Mouse (Mus musculus) lung, adult 18-20 months (tissue): ENCODE results near the gene Gnmt.

Experiments used
- DNase-seq, 2 experiments: peaks; one replicate each; pipeline ENCODE4 v3.0.0; 2022; ENCODE audit warnings: mixed read lengths in 2 of 2

Gene Gnmt

DNA sequence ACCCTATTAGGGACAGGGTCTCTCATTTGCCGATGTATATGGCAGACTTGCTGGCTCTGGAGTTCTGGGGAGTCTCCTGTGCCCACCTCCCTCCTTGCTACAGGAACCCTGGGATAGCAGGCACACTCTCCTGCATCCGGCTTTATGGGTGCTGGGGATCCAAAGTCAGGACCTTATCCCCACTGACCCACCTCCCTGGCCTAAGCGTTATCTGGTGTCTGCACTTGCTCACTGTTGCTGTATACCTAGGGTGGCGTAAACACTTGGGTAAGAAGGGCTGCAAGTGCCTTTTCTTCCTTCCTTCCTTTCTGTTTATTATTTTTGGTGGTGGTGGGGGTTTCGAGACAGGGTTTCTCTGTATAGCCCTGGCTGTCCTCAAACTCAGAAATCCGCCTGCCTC is 12.3 kb upstream of the Gnmt start:
- no peak for DNase-seq

DNA sequence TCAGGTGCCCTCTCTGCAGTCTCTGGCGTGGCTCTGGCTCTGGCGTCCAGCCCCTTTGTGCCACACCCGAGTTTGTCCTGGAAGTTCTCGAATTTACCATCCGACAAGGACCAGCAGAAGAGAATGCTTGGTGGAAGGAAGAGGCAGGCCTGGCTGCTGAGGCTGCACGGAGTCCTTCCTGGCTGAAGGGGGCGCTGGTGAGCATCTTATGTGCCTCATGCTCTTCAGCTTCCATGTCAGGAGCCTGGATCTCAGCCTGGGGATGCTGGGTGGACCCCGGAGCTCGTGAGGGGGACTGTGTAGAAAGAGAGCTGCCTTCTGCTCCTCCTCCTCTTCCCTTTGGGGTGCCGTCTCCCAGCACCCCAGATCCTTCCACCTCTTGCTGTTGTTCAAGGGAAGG is 7.2 kb upstream of the Gnmt start:
- DNase-seq = peak; percentile 19 to 32

DNA sequence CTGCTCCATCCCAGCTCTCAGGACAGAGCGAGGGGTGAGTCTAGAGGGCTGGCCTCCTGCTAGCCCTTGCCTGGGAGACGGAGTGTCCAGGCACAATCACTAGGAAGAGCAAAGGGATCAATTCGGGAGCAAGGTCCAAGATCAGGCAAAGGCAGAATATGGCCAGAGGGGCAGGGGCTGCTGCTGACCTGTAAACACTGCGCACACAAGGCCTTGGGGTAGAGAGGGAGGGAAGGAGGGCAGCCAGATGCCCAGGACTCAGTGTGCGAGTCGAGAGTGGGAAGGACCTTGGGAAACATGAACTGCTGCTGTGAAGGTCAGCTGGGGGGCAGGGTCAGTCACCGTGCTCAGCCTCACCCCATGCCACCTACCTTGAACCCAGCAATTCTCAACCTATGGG is 6.3 kb upstream of the Gnmt start:
- no peak for DNase-seq

DNA sequence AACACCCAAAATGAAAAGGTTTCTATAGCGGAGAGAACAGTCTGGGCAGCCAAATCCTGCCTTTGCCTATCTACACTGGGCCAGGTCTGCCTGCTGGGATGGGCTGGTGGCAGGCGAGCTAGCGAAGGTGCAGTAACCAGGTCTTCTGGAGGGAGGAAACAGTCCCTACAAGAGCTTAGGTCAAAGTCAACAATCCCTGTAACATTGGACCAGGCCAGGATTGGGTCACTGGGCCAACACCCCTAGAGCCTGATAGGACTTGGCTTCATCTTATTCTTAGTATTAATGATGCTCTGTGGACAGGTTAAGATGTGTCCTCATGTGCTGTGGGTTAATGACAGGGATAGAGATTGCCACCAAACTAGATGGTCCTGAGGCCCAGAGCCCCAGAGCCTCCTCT is 5.1 kb upstream of the Gnmt start:
- DNase-seq = no peak

DNA sequence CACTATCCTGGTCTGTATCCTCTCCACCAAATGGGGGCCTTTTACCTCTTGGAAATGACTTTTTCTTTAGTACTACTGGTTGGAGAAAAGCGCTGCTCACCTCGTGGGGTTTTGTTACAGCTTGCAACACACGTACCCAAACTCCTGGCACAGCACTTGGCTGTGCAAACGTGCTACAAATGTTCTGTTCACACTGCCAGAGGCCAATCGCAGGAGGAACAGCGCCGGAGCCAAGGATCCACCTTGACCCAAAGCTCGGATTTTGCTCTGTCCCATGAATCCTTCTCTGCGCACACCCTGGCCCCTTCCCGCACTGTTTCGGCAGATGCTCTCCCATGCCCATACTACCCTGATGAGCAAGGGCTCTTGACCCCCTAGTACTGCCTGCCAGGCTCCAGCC is 472 bp downstream of the Gnmt start:
- DNase-seq = peak in 1 of 2 experiments; percentile 10

DNA sequence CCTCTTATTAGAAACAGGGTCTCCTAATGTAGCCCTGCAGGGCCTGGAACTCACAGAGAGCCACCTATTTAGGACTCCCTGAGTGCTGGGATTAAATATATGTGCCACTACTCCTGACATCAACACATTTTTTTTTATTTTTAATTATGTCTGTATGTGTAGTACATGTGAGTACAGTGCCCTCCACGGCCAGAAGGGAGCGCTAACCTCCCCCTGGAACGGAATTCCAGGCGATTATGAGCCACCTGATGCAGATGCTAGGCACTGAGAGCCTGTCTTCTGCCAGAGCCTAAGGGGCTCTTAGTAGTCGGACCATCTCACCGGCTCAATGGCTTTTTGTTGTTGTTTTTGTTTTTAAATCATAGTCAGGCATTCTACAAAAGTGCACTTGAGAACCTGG is 947 bp downstream of the Gnmt start:
- peak; percentile 32 to 58 for DNase-seq

DNA sequence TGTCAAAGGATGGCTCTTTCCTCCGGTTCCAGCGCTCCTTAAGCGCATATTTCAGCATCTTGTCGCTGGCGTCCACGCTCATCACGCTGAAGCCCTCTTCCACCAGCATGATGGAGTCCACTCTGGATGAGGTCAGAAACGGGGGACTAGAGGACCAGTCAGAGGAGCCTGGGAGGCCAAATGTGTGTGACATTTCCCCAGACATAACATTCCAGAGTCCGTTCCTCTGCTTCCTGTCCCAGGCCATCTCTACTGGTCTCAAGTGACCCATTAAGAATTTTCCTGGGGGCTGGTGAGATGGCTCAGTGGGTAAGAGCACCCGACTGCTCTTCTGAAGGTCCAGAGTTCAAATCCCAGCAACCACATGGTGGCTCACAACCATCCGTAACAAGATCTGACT is 1.7 kb downstream of the Gnmt start:
- DNase-seq = no peak

DNA sequence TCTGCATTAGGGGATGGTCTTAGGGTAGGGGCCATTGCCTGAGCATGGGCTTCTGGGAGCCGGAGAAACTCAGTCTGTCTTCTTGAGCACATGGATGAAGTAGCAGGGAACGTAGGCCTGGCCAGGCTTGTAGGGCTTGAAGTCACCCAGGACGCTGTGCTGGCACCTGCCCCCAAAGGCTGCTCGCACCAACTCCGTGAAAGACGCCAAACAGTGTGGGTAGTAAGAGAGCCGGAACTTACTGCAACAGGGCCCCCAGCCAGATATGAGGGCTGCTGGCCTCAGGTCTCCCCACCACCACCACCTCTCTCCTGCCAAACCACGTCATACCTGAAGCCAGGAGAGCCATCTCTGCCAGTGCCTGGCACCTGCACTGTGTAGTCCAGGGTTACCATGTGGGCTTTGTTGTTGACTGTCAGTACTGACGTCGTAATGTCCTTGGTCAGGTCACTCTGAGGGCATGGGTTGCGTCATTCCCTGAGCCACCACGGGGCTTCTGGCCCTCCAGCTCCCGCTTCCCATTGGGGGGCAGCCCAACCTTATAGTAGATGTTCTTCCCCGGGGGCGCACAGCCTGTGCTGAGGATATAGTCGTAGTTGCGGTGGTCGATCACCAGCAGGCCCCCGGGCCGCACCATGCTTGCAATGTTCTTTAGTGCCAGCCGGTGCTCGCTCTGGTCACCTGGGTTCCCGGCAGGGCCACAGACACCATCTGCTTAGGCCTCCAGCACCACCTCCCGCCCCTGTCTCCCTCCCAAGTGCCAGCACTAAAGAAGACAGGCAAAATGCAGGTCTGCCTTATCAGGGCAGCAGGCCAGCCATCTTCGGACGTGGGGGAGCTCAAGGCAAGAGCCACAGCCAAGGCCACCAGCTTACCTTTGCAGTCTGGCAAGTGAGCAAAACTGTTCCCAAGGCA is 3.0 kb downstream of the Gnmt start:
- DNase-seq = no peak

DNA sequence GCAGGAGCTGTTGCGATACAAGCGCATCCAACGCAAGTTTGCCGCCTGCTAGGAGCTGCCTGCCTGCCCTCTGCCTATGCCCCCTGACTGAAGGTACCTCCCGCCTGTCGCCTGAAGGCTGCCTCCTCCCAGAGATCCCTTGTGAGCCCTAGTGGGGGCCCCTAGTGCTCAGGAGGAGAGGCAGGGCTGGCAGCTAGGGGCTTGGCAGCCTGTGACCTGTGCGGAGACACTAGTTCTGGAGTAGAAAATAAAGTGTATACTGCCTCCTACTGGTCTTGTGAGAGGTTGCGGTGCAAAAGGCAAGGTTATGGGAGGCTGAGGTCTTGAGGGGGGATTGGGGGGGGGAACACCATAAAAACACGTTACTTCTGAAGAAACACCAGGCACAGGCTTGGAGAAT is 3.7 kb downstream of the Gnmt start:
- DNase-seq = peak in 1 of 2 experiments; percentile 27

DNA sequence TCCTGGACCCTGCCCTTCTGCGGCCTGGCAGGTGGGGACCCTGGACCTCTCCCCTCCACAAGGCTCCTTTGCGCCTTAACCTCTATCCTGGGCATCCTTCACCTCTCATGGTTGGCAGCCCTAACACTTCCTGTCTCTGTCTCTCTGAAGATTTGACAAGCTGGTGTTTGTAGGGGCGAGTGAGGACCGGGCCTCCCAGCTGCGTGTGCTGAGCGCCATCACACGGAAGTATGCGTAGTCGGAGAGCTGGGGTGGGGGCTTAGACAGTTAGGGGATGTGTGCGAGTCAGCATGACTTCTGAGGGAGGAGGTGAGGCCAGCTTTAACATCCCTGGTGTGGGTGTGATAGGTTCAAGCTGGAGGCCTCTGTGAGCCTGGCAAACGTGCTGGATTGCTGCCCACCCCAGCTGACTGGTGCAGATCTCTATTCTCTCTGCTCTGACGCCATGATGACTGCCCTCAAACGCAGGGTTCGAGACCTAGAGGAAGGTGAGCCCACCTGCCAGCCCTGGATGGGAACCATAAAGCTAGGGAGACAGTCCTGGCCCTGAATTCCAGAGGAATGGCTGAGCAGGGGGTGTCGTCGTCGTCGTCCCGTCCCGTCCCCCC is 4.4 kb downstream of the Gnmt start:
- no peak for DNase-seq

DNA sequence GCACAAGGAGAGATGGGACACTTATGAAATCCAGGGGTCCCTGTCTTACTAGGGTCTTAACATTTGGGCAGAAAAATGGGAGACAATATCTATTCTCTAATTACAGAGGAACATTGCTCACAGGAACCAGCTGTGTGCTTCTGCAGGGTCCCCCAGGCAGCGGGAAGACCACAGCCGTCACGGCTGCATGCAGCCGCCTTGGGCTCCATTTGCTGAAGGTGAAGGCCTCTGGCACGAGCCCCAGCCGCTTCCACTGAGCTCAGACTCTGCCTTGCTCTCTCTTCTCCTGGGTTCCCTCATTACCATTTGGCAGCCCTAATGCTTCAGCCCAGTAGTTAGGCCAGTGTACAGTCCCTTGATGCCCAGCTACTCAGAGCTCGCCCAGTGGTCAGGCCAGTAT is 7.9 kb downstream of the Gnmt start:
- no peak for DNase-seq

DNA sequence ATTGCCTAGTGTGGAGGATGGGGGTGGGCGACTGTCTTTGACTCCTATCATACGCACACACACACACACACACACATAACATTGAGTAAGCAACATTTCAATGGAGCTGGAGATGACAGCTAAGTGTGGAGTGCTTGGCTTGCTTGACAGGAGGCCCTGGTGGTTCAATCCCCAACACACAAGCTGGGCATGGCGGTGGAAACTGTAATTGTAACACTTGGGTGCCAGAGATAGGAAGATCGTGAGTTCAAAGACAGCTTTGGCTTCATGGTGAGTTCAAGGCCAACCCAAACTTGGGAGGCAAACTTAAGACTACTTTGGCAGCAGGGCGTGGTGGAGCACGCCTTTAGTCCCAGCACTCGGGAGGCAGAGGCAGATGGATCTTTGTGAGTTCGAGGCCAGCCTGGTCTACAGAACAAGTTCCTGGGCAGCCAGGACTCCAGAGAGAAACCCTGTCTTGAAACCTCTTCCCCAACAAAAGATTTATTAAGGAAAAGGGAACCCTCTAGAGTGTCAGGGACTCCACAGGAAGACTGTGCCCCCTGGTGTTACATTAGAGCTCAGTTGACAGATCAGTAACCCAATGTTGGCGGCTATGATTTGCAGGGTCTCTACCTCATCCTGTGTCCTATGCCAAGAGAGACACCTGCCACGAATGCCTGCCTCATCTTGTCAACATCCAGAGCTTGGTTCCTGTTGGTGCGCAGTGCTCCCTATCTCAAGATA is 14.0 kb downstream of the Gnmt start:
- DNase-seq = no peak

DNA sequence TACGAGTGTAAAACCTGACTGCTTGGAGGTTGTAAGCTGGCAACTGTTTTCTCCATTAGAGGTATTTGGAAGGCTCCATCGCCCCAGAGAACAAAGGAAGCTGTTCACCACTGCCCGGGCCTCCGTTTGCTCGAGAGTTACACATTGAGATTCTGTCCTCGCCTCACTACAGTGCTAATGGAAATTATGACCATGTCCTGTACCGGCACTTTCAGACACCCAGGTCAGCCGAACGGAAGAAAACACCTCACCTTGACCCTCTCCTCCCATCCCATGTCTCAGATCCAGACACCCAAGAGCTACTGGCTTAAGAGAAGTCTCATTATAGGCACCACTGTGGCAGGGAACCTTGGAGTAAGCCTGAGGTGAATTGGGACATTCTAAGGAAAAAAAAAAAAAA is 15.1 kb downstream of the Gnmt start:
- no peak for DNase-seq

DNA sequence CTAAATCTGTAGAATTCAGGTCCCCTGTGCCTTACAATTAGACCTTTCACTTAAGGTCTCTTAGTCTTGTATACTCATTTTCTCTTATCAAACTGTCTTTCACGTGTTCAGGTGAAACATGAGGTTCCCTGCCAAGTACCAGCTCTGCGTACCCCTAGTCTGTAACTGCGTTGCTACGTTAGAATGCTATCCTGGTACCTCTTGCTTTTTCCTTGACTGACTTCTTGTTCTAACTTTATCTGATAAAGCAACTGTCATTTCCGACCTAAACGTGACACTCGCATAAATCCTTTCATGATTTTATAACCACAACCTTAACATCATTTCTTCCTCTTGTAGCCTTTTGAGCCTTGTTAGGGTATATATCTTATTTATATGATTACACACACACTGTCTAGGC is 16.5 kb downstream of the Gnmt start:
- DNase-seq = no peak

DNA sequence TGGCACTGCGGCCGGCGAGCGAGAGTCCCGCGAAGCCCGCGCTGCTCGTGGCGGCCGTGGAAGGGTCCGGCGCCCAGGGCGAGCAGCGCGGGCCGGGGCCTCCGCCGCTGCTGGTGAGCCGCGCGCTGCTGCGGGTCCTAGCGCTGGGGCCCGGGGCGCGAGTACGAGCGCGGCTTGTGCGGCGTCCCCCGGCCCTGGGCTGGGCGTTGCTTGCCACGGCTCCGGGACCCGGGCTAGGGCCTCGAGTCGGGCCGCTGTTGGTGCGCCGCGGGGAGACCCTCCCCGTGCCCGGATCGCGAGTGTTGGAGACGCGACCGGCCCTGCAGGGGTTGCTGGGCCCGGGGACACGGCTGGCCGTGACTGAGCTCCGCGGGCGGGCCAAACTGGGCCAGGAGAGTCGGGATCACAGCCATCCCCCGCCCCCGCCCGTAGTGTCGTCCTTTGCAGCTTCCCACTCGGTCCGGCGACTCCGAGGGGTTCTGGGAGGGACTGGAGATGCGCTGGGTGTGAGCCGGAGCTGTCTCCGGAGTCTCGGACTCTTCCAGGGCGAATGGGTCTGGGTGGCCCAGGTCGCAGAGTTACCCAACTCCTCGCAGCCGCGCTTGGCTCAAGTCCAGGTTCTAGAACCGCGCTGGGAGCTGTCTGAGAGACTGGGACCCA is 17.2 kb downstream of the Gnmt start:
- peak; percentile 39 to 53 for DNase-seq

DNA sequence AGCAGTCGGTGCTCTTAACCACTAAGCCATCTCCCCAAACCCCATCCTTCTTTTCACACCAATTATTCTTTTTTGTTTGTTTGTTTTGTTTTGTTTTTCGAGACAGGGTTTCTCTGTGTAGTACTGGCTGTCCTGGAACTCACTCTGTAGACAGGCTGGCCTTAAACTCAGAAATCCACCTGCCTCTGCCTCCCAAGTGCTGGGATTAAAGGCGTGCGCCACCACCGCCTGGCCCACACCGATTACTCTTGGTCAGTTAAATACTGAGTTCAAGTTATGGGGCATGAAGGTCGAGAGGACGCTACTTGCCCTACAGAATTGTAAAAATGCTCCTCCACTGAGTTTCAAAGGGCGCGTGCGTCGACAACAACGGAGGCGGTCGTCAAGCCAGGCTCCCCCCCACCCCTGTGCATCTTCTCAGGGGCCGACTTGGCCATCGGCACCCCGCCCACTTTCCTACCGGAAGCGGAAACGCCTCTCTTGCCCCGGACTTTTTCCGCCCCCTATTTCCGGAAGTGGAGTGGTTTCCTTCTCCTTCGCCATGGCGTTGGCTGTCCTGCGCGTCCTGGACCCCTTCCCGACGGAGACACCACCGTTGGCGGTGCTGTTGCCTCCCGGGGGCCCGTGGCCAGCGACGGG is 17.9 kb downstream of the Gnmt start, which contains the start of gene Pex6:
Gene Pex6 (plus strand): TSS at position 505 of the 639 bp plus-strand sequence.
- peak; percentile 92 to 94 for DNase-seq

DNA sequence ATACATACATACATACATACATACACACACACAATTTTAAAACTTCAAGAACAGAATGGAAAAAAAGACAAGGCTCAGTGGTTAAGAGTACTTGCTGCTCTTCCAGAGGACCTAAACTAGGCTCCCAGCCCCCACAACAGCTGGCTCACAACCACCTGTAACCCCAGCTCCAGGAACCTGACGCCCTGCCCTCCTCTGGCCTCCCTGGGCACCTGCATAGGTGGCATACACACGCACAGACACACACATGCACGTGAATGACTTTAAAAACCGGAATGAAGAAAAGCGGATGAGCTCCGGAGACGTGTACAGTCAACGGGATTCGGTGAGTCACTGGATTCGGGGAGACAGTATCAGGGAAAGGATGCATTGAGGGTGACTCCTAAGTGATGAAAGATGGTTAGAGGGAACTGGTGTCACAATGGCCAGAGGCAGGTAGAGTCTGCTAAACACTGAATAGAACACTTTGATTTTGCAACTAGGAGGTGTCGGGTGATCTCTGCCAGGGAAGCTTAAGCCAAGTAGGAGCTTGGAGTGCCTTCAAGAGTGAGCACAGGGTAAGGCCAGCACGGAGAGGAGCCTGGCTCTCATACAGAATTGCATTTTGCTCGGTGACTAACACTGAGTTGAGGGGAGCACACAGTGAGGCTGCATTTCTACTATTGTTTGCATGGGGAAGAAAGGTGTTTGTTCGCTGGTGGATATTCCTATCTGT is 22.4 kb downstream of the Gnmt start:
- DNase-seq = peak in 1 of 2 experiments; percentile 63

DNA sequence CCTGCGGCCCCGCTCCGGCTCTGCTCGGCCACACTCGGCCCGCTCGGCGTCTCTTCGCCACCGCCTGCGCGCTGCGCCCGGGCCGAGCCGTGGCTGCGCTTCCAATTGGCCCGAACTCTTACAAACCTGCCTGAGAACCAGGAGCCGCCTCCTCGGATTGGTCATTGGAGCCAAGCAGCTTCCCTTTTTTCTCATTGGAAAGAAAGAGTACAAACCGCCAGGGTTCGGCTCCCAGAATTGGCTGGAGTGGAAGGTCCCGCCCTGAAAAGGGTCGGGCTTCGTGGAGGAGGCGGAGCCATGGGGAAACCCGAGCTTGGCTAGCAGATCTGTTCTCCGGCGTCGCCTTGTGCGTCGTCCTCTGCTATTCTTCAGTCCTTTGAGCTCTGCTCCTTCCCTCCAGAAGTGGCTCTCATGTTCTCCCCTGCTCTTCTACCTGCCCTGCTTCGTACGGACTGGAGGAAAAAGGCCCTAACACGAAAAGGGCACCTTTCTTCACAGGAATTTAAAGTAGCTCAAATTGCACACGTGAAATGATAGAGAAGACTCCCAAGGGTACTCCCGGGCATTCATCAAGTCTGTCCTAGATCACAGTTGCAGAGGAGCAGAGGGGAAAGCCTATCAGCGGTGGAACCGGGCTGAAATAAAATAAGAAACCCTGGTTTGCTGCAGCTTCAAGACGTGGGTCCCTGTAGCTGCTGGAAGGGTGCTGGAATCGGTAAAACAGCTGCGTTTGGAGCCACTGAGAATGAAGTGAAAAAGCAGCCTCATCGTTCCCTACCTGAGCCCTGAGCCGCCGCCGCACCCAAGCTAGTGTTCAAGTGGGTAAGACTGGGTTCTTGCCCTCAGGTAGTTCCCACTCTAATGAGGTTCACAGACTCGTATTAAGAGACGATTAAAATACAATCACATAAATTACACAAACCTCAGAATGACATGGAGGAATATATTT is 23.8 kb downstream of the Gnmt start, which contains the start of gene Ppp2r5d:
Gene Ppp2r5d (minus strand): TSS at position 225 of the 949 bp plus-strand sequence.
- peak; percentile 98 to 99 for DNase-seq

DNA sequence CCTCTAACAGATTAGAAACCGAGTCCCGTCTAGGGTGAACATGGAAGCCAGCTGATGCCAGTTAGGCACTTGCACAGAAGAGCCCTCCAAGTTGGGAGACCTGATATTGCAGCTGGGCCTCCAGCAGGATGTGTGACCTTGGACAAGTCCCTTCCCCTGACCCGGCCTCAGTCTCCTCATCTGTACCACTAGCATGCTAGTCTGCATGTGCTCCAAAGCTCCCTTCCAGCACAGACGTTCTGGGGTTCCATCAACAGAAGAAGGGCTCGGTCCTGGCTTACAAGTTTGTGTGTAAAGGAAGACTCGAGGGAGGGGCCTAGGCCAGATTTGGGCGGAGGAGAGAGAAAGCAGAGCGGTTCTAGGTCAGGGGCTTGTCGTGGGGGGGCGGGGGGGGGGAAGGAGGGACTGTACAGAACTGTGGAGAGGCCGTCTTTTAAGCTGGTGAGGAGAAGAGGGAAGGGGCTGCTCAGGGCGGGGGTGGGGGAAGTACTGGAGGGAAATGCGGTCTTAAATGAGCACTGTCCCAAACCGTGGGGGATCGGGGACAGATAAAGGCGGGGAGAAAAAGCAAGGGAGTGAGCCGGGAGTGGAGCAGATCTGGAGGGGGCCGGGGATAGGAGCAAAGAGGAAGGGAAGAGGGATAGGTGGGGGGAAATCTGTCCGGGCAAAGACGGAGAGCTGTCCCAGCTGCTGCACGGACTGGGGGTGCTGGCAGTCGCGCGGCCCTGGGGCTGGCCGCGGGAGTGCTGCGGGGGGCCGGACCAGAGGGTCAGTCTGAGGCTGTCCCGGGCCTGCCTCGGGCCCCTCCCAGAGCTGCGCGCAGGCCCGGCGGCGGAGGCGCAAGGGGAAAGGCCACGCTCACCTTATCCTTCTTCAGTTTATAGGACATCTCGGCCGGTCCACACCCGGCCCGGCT is 24.7 kb downstream of the Gnmt start:
- DNase-seq = peak in 1 of 2 experiments; percentile 31
